Mouse (Mus musculus) C2C12 (cell line): ENCODE results near the gene Pcdh19. TPM values are rescaled to one million over a fixed set of nuclear protein-coding genes. Genes with fewer than 3 reads are reported as not detected.

ENCODE experiments used
- H3K27me3 ChIP-seq: one replicate; pipeline ENCODE4 v1.6.1; 2011; ENCODE audit not compliant: control insufficient read depth, insufficient read depth, insufficient read length
- H3K36me3 ChIP-seq: one replicate; pipeline ENCODE4 v1.6.1; 2011; ENCODE audit not compliant: control insufficient read depth, insufficient read depth
- H3K4me3 ChIP-seq: one replicate; pipeline ENCODE4 v1.5.1; 2011; ENCODE audit warnings: mild to moderate bottlenecking, control low read depth; ENCODE audit not compliant: poor library complexity, insufficient read depth, severe bottlenecking
- H3K79me2 ChIP-seq: one replicate; pipeline ENCODE4 v1.6.1; 2011; ENCODE audit not compliant: control insufficient read depth, insufficient read depth
- H3K79me3 ChIP-seq: one replicate; pipeline ENCODE4 v1.6.1; 2011; ENCODE audit warnings: low read depth, control low read depth
- H3ac ChIP-seq: one replicate; pipeline ENCODE3; 2011; ENCODE audit warnings: low read depth; ENCODE audit not compliant: control insufficient read depth, insufficient read length
- CEBPB ChIP-seq: IDR thresholded peaks from one replicate; pipeline ENCODE4 v1.6.1; 2011; ENCODE audit warnings: low read depth, mild to moderate bottlenecking, control low read depth, moderate library complexity
- CTCF ChIP-seq: IDR thresholded peaks from one replicate; pipeline ENCODE4 v1.5.1; 2011; ENCODE audit not compliant: control insufficient read depth, insufficient read depth, insufficient read length
- FOSL1 ChIP-seq: IDR thresholded peaks from one replicate; pipeline ENCODE4 v1.8.0; 2011; ENCODE audit warnings: mild to moderate bottlenecking, low read length; ENCODE audit not compliant: poor library complexity, insufficient read depth, severe bottlenecking
- MAX ChIP-seq: IDR thresholded peaks from one replicate; pipeline ENCODE4 v1.6.1; 2011; ENCODE audit warnings: mild to moderate bottlenecking, control low read depth
- MYOD1 ChIP-seq: IDR thresholded peaks from one replicate; pipeline ENCODE4 v1.6.1; 2011; ENCODE audit warnings: low read depth; ENCODE audit not compliant: control insufficient read depth, insufficient read length
- MYOG ChIP-seq: IDR thresholded peaks from one replicate; pipeline ENCODE4 v1.6.1; 2011; ENCODE audit not compliant: control insufficient read depth, insufficient read length; ENCODE audit errors: extremely low read depth
- USF1 ChIP-seq: IDR thresholded peaks from one replicate; pipeline ENCODE4 v1.6.1; 2011; ENCODE audit warnings: low read depth, mild to moderate bottlenecking, control low read depth, moderate library complexity
- polyA plus RNA-seq: library from polyadenylated mRNA; unstranded; fragments of >200 nt; fragmentation: generic; extraction: Trizol; gene quantifications from one replicate; pipeline ENCODE4 v1.2.1, GENCODE M21; 2012; ENCODE audit warnings: missing spikeins

Pcdh19 gene
- polyA plus RNA-seq, 1 experiment: 8.8 TPM

DNA sequence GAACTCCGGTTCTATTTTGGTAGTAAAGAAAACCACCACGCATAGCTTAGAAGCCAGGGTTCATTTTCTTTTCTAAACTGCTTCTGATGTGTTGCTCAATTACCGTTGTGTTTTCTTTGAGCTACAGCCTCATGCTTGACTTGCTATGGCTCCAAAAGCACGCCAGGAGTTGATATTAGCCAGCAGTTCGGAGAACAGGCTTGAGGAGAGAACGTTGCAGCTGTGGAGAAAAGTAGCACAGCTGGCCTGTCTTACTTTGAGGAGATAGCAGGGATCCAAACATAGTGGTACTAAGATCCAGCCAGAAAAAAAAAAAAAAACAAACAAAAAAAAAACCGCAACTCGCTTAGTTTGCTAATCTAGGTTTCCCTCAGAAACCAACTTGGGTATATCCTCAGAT, 59.2 kb downstream of the Pcdh19 start:
- Histone ChIP-seq H3K36me3 (peaks cover 13% of the 10 kb centered on the region), H3ac (no peak overlapping the region), H3K4me3 (no peak overlapping the region), H3K79me2 (peaks cover 6% of the 10 kb centered on the region), H3K79me3 (peaks cover 1% of the 10 kb centered on the region), H3K27me3 (no peaks in the 10 kb centered on the region)
- TF ChIP-seq MYOD1 (no peak), MAX (no peak)

GRCm38 (mm10) chrX:133618222-133618621, 70.6 kb downstream of the Pcdh19 start:
- no peaks in the 10 kb centered on the region for H3K27me3 ChIP-seq

DNA sequence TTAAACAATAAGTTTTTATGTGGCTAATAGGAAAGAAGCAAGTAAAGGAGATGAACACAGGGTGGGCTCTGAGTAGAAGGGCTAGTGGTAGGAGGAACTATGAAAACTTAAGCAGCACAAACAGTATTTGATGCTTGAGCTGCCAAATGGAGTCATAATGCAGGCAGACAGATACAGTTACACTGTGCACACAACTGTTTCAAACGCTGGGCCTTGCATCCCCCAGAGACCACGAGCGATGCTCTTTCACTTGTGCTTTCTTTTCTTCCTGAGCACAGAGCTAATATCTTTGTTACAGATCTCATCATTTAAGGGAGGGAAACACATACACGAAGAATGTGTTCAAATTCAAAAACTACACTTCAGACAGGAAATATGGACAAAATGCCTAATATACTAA, 83.0 kb downstream of the Pcdh19 start:
- peak overlapping the region; percentile 38 for H3ac ChIP-seq
- H3K79me2 ChIP-seq: no peaks in the 10 kb centered on the region
- peaks cover 2% of the 10 kb centered on the region for H3K79me3 ChIP-seq
- H3K36me3 ChIP-seq: no peaks in the 10 kb centered on the region
- no peak overlapping the region for H3K4me3 ChIP-seq
- H3K27me3 ChIP-seq: no peaks in the 10 kb centered on the region
- no peak for TF ChIP-seq MYOG

More at GRCm38 (mm10) chrX:133618222-133618621, 70.6 kb downstream of the Pcdh19 start:
- H3K79me2 ChIP-seq: no peaks in the 10 kb centered on the region
- no peaks in the 10 kb centered on the region for H3K79me3 ChIP-seq
- no peak overlapping the region for H3K4me3 ChIP-seq
- no peak overlapping the region for H3ac ChIP-seq
- no peak for TF ChIP-seq MYOD1
- no peak for TF ChIP-seq MAX
- no peak for TF ChIP-seq MYOG
- TF ChIP-seq CEBPB: no peak
- TF ChIP-seq CTCF: no peak
- peaks cover 1% of the 10 kb centered on the region for H3K36me3 ChIP-seq

DNA sequence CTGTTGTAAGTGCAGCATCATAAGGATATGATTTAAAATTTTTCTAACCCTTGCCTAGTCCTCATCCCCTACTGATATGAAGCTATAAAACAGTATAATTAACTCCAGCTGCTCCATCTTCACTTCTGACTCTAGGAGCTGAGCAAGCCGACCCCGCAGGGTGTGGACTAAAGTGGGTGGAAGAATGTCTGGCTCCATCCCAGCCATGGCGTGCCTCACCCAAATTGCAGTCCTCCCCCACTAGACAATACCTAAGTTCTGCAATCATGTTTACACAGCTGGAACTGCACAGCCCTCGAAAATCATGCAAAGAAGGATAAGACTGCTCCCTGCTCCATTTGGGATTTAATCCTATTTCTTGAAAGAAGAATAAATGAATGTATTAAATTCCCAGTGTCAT, 84.5 kb downstream of the Pcdh19 start:
- Histone ChIP-seq H3K79me3 (peaks cover 2% of the 10 kb centered on the region), H3K79me2 (no peaks in the 10 kb centered on the region), H3ac (no peak overlapping the region), H3K27me3 (no peaks in the 10 kb centered on the region), H3K4me3 (no peak overlapping the region), H3K36me3 (peaks cover 3% of the 10 kb centered on the region)
- TF ChIP-seq MAX (peak; percentile 39), CEBPB (peak; percentile 42), USF1 (no peak), MYOD1 (peak; percentile 91), CTCF (no peak)

DNA sequence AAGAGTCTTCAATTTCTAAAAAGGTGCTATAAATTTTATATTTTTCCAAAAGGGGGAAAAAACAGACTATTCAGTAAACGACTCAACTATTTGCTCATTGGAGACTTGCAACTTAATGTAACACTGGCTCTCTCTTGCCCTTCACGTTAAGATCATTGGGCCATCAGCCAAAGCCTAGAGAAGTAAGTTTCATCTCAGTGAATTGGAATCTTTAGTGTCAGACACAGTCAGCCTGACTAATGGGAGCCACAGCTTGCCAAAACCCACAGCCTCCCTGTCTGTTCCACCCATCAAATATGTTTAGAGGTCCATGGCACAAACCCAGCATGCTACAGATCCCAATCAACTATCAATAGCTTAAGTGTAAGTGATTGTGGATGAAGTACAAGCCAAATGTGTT, 86.7 kb downstream of the Pcdh19 start:
- TF ChIP-seq MAX (no peak), FOSL1 (no peak), CTCF (no peak), MYOD1 (no peak), CEBPB (no peak), USF1 (no peak), MYOG (no peak)
- H3K27me3 ChIP-seq: no peaks in the 10 kb centered on the region
- no peaks in the 10 kb centered on the region for H3K79me2 ChIP-seq
- no peak overlapping the region for H3ac ChIP-seq
- H3K4me3 ChIP-seq: no peak overlapping the region
- H3K36me3 ChIP-seq: peaks cover 4% of the 10 kb centered on the region
- peaks cover 1% of the 10 kb centered on the region for H3K79me3 ChIP-seq

DNA sequence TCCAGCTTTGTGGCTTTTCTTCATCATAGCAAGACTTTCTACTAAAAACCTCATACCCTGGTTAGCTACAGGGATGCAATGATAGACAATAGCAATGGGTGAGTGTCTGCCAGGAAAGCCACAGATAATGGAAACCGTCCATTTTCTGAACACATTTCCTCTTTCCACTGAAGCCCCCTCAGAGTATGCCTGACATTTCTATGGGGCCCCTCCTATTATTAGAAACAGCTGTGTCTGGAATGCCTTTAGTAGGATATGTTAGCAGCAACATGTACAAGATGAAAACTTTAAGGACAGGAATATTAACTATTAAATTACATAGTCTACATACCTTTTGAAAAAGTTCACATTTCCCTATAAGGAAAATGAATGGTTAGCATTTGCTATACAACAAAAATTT, 87.1 kb downstream of the Pcdh19 start:
- Histone ChIP-seq H3K79me3 (no peaks in the 10 kb centered on the region), H3K36me3 (peaks cover 4% of the 10 kb centered on the region), H3K79me2 (no peaks in the 10 kb centered on the region), H3K27me3 (no peaks in the 10 kb centered on the region), H3K4me3 (no peak overlapping the region), H3ac (no peak overlapping the region)
- TF ChIP-seq MYOG: no peak
- TF ChIP-seq MYOD1: no peak
- TF ChIP-seq USF1: no peak
- no peak for TF ChIP-seq FOSL1
- TF ChIP-seq MAX: no peak
- no peak for TF ChIP-seq CEBPB
- TF ChIP-seq CTCF: no peak
